Mouse (Mus musculus): ENCODE data around the gene Acox3. TPM values are rescaled to one million over a fixed set of nuclear protein-coding genes. Genes with fewer than 3 reads are reported as not detected.
"Not testable (repeated sequence)": the region's sequence is repeated elsewhere in the genome, so short reads cannot be mapped to it uniquely, and the experiment has no call there.

Acox3 gene
- polyA plus RNA-seq, 1 experiment from 2014 or later: 15.2 TPM

- DNase-seq (ENCODE audit: low spot score): no peak
Observed at GRCm38 (mm10) chr5:35576409-35577020, 6.3 kb upstream of the Acox3 start.

DNA sequence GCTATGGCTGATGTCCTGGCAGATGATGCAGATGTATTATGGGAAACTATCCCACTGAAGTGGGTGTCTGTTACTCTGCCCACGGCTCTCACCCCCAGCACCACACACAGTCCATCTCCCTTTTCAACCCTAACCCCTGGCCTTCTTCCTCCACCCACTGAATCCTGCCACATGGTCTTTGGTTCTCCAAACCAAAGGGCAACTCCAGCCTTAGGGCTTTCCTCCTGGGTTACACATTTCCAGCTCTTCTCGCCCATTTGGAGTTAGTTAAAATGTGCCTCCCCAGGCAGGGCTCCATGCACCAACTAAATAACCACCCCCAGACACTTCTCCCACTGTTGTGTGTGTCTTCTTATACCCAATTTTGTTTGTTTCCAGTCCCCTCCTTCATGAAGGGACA lies 4.4 kb upstream of the Acox3 start:
- DNase-seq (ENCODE audit: low spot score): no peak

DNA sequence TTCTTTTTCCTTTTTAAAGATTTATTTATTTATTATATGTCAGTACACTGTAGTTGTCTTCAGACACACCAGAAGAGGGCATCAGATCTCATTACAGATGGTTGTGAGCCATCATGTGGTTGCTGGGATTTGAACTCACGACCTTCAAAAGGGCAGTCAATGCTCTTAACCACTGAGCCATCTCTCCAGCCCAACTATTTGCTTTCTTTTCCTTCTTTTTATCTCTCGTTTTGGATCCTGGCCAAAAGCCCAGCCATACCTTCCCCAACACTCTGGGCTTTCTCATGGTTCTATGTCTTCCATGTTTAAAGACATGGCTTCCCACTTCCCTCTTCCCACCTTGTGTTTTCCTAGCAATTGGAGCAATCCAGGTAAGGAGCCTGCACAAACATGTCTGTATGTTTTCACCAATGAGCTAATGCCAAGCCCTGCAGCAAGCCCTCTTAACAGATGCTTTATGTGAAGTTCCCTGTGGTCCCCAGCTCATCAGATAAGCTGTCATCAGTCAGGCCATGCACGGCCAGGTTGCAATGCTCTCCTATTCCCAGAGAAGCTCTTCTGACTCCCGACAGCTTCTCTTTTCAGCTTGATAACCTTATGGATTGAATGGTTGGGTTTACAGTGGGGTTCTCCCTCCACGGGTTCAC lies 3.5 kb upstream of the Acox3 start:
- no peak for DNase-seq (ENCODE audit: low spot score)

DNA sequence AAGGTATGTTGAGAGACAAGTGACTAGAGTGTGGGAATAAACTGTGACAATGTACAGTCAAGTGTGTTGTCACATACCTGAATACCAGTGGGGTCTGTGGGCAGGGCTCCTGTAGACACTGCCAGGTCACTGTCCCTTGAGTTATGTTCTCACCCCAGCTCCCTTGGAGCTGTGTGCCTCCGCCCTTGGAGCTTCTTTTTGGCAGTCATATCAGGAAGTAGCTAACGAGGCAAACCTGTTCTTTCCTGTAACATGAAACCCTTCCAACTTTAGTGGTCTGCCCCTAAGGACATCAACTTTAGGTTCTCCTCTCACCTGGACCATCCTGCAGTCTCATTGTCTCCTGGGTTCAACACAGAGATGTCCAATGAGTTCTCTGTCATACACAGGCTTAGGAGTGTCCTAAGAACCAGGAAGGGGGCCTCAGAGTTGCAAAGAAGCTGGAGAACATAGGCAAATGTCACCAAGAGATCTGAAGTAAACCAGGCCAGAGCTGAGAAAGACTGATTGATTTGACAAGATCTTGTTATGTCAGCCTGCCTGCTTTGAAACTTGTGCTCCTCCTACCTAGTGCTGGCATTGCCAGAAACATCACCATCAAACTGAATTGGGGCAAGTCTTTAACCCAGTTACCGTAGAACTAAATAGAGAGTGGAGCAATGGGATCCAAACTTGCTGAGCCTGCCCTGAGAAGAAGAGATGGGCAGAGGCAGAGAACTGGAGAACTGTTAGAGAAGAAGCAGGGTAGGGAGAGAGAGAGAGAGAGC lies 2.5 kb upstream of the Acox3 start:
- DNase-seq (ENCODE audit: low spot score): no peak

DNA sequence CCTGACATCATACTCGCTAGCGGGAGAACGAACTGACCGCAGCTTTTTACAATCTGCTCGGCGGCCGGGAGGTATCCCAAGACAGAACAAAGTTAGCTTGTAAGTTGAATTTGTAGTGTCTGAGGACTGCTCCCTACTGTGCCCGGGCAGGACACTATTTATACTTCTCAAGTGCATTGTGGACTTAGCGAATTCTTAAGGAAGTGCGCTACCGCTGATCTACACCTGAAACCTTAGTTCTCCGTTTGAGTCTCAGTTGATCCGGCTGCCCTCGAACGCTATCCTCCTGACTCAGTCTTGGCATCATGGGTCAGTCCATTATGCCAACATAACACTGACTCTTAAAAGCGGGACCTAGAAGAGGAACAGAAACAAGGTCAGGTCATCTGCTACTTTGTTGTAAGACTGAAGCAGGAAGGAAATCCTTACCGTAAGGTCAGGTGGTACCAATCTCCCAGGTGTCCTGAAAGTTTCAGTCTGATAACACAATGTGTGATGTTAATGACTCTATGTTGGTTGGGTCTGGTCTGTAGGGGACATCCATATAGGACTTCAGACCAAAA lies 462 bp downstream of the Acox3 start:
- DNase-seq (ENCODE audit: low spot score): no peak

GRCm38 (mm10) chr5:35584259-35584658 lies 1.4 kb downstream of the Acox3 start:
- not testable (repeated sequence) for DNase-seq (ENCODE audit: low spot score)

DNA sequence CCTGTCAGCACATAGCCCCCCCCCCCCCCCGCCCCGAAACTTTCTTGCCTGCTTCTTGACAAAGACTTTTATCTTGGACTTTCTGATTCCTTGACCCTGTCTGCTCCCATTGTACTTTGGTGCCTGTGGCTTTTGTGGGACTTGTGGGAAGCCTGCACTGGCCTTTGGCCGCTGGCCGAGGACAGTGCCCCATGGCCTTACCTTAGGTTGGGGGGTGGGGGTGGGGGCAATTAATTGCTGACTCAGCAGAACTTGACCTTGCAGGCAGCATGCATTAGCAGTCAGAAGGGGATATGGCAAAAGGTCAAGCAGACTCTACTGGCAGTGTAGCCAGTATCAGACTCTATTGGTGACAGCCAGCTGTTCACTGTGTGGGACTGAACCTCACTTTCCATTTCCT lies 8.7 kb downstream of the Acox3 start:
- no peak for DNase-seq (ENCODE audit: low spot score)

DNA sequence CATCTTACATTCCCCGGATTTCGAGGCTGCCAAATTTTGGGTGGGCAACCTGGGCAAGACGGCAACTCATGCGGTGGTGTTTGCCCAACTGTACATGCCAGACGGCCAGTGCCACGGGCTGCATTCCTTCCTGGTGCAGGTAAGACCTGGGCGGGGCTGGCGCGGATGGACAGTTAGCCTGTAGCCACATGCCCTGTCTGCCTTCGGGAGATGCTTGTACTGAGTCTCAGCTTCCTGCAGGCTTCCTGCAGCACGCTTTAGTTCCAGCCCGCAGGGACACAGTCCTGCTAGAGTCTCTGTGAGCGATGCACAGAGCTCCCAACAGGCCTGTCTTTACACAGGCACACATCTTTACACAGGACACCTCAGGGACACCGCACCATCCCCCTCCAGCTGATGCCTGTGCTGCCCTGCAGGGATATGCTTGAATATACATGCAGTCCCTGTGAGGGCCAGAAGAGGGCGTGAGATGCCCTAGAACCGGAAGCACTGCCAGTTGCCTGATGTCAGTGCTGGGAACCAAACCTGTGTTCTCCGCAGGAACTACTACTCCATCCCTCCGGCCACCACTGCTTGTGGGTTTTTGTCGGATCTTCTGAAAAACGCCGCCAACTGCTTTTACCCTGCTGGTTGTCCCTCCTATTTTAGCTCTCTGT lies 9.4 kb downstream of the Acox3 start:
- no peak for DNase-seq (ENCODE audit: low spot score)

GRCm38 (mm10) chr5:35592824-35593223 lies 10.0 kb downstream of the Acox3 start:
- no peak for DNase-seq (ENCODE audit: low spot score)

- DNase-seq (ENCODE audit: low spot score): no peak
Observed at GRCm38 (mm10) chr5:35593272-35593671, 10.4 kb downstream of the Acox3 start.

- DNase-seq (ENCODE audit: low spot score): no peak
Observed at GRCm38 (mm10) chr5:35594768-35595167, 11.9 kb downstream of the Acox3 start.

DNA sequence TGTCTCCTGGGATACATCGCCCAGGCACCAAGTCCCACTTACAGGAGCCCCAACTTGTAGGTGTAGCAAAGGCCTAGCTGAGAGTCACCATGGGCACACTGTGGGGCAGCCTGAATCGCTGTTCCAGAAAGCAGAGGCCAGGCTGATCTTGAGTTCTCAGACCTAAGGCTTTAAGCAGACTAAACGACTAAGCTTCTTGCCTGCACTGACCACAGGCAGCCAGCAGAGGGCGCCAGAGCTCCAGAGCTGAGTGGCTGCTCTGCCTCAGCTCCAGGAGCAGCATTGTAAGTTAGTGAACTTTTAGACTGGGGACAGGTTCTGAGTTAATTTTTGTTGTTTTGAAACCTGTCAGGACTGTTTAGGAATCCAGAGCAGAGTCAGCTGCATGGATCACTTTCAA lies 12.9 kb downstream of the Acox3 start:
- peak; percentile 76 for DNase-seq (ENCODE audit: low spot score)

DNA sequence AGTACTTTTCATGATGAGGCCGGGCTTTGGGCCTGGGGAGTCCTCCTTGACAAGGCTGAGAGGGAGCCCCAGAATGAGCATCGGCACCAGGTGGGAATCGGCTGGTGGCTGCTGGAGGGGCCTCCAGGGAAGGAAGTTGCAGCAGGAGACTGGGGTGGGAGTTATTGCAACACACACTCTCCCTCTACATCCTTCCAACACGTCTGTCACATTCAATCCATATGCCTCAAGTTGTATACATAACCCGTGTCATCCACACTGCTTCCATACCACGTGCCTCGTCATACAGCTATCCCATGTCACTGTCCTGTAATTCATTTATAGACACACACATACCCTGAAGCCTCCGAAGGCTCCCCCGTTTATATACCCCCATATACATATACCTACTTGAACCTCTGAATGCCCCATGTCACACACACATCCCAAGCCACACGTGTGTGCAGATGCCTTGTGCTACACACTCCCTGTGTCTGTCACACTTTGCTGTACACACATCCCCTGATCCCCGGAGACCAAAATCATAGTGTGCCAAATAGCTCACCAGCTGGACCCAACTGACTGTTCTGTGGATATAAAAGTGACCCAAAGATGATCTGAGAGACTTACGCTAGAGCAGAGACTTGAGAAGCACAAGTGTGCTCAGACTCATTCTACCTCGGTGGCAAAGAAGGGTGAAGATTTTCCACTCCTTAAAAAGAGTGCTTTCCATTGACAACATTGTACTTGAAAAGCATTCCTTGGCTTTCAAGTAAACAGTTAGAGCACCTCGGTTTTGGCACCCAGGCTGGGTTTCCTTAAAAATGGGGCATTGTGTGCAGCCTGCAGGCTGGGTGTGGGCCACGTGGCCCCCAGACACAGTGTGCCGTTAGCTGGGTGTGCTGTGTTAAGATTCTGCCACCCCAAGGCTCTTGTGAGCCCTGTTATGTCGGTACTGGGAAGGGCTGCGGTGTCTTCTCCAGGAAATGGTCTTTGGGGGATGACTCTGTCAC lies 13.6 kb downstream of the Acox3 start:
- DNase-seq (ENCODE audit: low spot score): no peak

DNA sequence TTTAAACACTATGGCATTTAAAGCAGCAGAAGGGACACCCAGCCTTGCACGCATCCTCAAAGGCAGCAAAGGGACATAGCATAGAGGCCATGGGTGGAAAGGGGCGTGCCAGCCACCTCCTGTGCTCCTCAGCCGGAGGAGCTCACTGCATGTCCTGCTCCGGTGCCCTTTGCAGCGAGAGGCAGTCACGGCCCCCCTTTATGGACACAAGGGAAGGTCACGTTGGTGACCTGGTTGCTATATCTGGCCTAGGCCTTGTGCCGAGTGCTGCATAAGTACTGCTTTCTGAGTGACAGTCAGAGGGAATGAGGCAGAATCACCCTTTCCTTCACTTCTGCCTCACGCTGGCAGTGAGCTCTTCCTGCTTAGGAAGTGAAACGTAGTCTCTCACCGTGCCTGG lies 17.4 kb downstream of the Acox3 start:
- no peak for DNase-seq (ENCODE audit: low spot score)

- DNase-seq (ENCODE audit: low spot score): no peak
Observed at GRCm38 (mm10) chr5:35601526-35601925, 18.7 kb downstream of the Acox3 start.

DNA sequence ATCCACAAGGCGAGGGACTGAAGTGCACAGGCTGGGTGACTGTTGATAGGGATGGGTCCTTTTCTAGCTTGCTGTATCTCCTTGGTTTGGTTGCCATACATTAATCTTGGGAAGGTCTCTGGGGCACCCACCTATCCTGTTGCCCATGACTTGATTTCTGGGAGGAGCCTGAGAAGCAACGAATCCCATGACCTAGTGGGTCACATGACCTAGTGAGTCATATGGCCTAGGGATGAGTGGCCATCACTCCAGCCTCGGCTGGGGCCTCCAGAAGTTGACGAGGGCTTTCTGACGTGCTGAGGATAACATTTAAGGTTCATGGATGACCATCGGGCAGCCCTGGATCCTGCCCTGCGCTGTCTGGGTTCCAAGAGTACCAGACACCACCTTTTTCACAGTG lies 22.5 kb downstream of the Acox3 start:
- no peak for DNase-seq (ENCODE audit: low spot score)

- DNase-seq (ENCODE audit: low spot score): no peak
Observed at GRCm38 (mm10) chr5:35606800-35607199, 24.0 kb downstream of the Acox3 start.

- no peak for DNase-seq (ENCODE audit: low spot score)
Observed at GRCm38 (mm10) chr5:35607784-35608183, 24.9 kb downstream of the Acox3 start.

DNA sequence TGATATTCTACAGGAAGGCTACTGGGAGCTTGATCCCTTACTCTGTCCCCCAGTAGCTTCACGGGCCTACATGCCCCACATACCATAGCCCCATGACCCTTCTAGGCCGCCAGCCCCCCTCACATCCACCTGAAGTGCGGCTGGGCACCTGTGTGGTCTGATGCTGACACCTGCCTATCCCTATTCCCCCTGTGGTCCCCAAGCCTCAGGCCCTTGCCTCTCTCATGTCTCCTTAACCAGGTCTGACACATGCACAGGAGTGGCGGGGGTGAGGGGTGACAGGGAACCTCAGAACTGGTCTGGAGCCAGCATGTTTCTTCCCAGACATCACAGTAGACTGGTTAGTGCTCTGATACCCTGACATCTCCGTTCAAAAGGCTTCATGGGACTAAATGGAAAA lies 25.7 kb downstream of the Acox3 start:
- DNase-seq (ENCODE audit: low spot score): no peak

DNA sequence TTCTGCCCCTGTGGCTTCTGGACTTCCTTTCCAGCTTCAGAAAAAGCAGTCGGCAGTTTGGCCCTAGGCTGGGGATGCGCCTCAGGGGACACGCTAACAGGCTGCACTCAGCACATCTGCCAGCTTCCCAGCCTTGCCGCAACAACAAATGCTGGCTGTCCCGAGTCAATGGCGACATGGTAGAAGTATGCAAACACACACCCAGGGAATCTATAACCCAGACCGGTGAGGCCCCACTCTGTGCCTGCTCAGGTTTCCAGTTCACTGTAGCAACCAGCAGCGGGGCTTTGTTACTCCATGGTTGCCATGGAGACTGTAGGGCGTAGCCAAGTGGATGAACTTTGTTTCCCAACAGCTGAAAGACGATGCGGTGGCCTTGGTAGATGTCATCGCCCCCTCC lies 26.5 kb downstream of the Acox3 start:
- DNase-seq (ENCODE audit: low spot score): no peak

DNA sequence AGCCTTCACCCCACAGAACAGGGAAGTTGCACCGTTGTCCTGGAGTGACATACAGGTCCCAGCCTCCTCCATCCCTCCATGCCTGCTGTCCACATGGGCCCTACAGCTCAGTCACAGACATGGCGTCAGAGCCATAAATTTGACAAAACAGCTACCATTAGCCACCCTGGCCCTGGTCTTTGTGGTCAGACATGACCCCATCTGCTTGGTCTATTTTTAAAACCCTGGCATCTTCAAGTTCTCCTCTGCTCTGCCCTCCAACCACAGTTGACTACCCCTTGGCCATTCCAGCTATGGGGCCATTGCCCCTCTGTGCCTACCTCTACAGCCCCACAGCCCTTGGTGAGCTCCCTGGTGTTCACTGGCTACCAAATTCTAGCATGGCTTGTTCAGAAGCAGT lies 27.1 kb downstream of the Acox3 start:
- no peak for DNase-seq (ENCODE audit: low spot score)

Data from thymus, postnatal 0 days (tissue).